ENCODE assay signal across 29 mouse cellular contexts in genomic region chr10:116783020-116783419, GRCm38 (mm10).
A peak's percentile ranks its signal among the peaks of the same experiment; 100 is the strongest.
DNase-seq lines count a peak whose midpoint lies in the region; ATAC-seq and TF ChIP-seq lines count a peak whose summit lies in the region.
"Had no signal": no experiment of that assay in that cellular context is flagged by ENCODE, and none has a peak within 500 bp of the region (broad histone marks: within the 10 kb centered on the region; RNA-seq: fewer than 3 reads in every experiment).

No protein-coding gene starts in this region.

- TF ChIP-seq POLR2A in lung, adult 2 months (IDR thresholded peaks at IDR 0.05; ENCODE audit: borderline replicate concordance, extremely low read depth, low read depth, low read length) = no peak

- no peak for TF ChIP-seq CTCF in lung, embryonic 14.5 days (IDR thresholded peaks at IDR 0.05; ENCODE audit: low read depth)
- no peak for TF ChIP-seq CTCF in lung, adult 2 months (IDR thresholded peaks at IDR 0.05; ENCODE audit: insufficient read depth, low read length)

- H3K36me3 ChIP-seq in forebrain, embryonic 15.5 days = no peaks in the 10 kb centered on the region
- no peaks in the 10 kb centered on the region for H3K36me3 ChIP-seq in forebrain, embryonic 12.5 days (replicated peaks)
- H3K36me3 ChIP-seq in heart, embryonic 10.5 days = no peaks in the 10 kb centered on the region
- no peaks in the 10 kb centered on the region for H3K36me3 ChIP-seq in lung, embryonic 14.5 days (ENCODE audit: insufficient read depth)
- H3K36me3 ChIP-seq: embryonic facial prominence, embryonic 12.5 days; embryonic facial prominence, embryonic 15.5 days; G1E had no signal

- ATAC-seq in forebrain, embryonic 15.5 days (replicated peaks) = 0 out of 2 replicates have a peak, but pooled peaks have one; percentile 19
- no peak for ATAC-seq in forebrain, embryonic 12.5 days (ENCODE audit: low FRiP score)
- ATAC-seq in lung, embryonic 14.5 days (ENCODE audit: insufficient read depth) = peak; percentile 28; the same call in 1 of the 2 replicates
- ATAC-seq: hindbrain, postnatal 0 days; inflammation-experienced regulatory T-cells, adult 6 months; intestine, embryonic 16.5 days; Patski had no signal

- H3K27me3 ChIP-seq in forebrain, embryonic 15.5 days = no peaks in the 10 kb centered on the region
- H3K27me3 ChIP-seq in forebrain, embryonic 12.5 days = no peaks in the 10 kb centered on the region
- H3K27me3 ChIP-seq in heart, embryonic 10.5 days (ENCODE audit: insufficient read depth, poor library complexity, severe bottlenecking) = 0 out of 2 replicates have a peak, but pooled peaks cover 4% of the 10 kb centered on the region
- no peaks in the 10 kb centered on the region for H3K27me3 ChIP-seq in lung, embryonic 14.5 days (ENCODE audit: insufficient read depth, low read length)
- H3K27me3 ChIP-seq: CH12.LX; embryonic facial prominence, embryonic 12.5 days; embryonic facial prominence, embryonic 15.5 days; Patski had no signal

- H3K9me3 ChIP-seq in forebrain, embryonic 15.5 days = no peaks in the 10 kb centered on the region
- H3K9me3 ChIP-seq in forebrain, embryonic 12.5 days = 0 out of 2 replicates have a peak, but pooled peaks cover 2% of the 10 kb centered on the region
- H3K9me3 ChIP-seq in heart, embryonic 10.5 days = no peaks in the 10 kb centered on the region
- H3K9me3 ChIP-seq in lung, embryonic 14.5 days (ENCODE audit: low read depth, low read length) = no peaks in the 10 kb centered on the region
- H3K9me3 ChIP-seq: embryonic facial prominence, embryonic 12.5 days; embryonic facial prominence, embryonic 15.5 days had no signal

- no peak overlapping the region for H3K27ac ChIP-seq in forebrain, embryonic 15.5 days (replicated peaks)
- H3K27ac ChIP-seq in forebrain, embryonic 12.5 days = no peak overlapping the region
- no peak overlapping the region for H3K27ac ChIP-seq in heart, embryonic 10.5 days
- H3K27ac ChIP-seq in lung, embryonic 14.5 days (ENCODE audit: low read depth) = no peak overlapping the region
- H3K27ac ChIP-seq: embryonic facial prominence, embryonic 12.5 days; embryonic facial prominence, embryonic 15.5 days; hindbrain, embryonic 14.5 days; hindbrain, postnatal 0 days had no signal

- 51% methylated on average over 3 of the region's 5 CpGs for WGBS in forebrain, embryonic 15.5 days
- WGBS in forebrain, embryonic 12.5 days = 61% methylated on average over 3 of the region's 5 CpGs
- whole genome bisulfite sequencing in heart, embryonic 10.5 days = 17% methylated on average over 3 of the region's 5 CpGs
- 20% methylated on average over 4 of the region's 5 CpGs for WGBS in lung, embryonic 14.5 days
- WGBS in lung, adult 2 months = 35% methylated on average over 3 of the region's 5 CpGs

- H3K4me3 ChIP-seq in forebrain, embryonic 15.5 days = no peak overlapping the region
- H3K4me3 ChIP-seq in forebrain, embryonic 12.5 days (replicated peaks) = no peak overlapping the region
- no peak overlapping the region for H3K4me3 ChIP-seq in heart, embryonic 10.5 days
- H3K4me3 ChIP-seq in lung, embryonic 14.5 days (ENCODE audit: low read depth, low read length) = no peak overlapping the region
- no peak overlapping the region for H3K4me3 ChIP-seq in lung, adult 2 months (replicated peaks; ENCODE audit: extremely low read depth, low read depth, low read length)
- H3K4me3 ChIP-seq: embryonic facial prominence, embryonic 12.5 days; embryonic facial prominence, embryonic 15.5 days had no signal

- H3K4me2 ChIP-seq in forebrain, embryonic 15.5 days (replicated peaks) = no peak overlapping the region
- no peak overlapping the region for H3K4me2 ChIP-seq in forebrain, embryonic 12.5 days
- no peak overlapping the region for H3K4me2 ChIP-seq in lung, embryonic 14.5 days
- H3K4me2 ChIP-seq: embryonic facial prominence, embryonic 12.5 days; embryonic facial prominence, embryonic 15.5 days; heart, embryonic 11.5 days; hindbrain, embryonic 14.5 days had no signal

- H3K9ac ChIP-seq in forebrain, embryonic 15.5 days (replicated peaks) = no peak overlapping the region
- no peak overlapping the region for H3K9ac ChIP-seq in forebrain, embryonic 12.5 days
- no peak overlapping the region for H3K9ac ChIP-seq in lung, embryonic 14.5 days
- H3K9ac ChIP-seq: embryonic facial prominence, embryonic 12.5 days; embryonic facial prominence, embryonic 15.5 days; hindbrain, embryonic 14.5 days had no signal

- no peaks in the 10 kb centered on the region for H3K4me1 ChIP-seq in forebrain, embryonic 15.5 days
- peaks cover 3% of the 10 kb centered on the region; the same call in 1 of the 2 replicates for H3K4me1 ChIP-seq in forebrain, embryonic 12.5 days
- H3K4me1 ChIP-seq in heart, embryonic 10.5 days = peaks cover 29% of the 10 kb centered on the region
- no peaks in the 10 kb centered on the region for H3K4me1 ChIP-seq in lung, embryonic 14.5 days (ENCODE audit: insufficient read depth)
- no peaks in the 10 kb centered on the region; the same call in 1 of the 2 replicates for H3K4me1 ChIP-seq in lung, adult 2 months (ENCODE audit: control insufficient read depth, insufficient read depth, low read length)
- H3K4me1 ChIP-seq: embryonic facial prominence, embryonic 12.5 days had no signal

- peak; percentile 67 for DNase-seq in heart, adult 11 months
- DNase-seq in heart, embryonic 10.5 days (ENCODE audit: low spot score) = no peak
- DNase-seq in lung, embryonic 14.5 days = no peak
- no peak for DNase-seq in lung, adult 2 months
- no peak for DNase-seq in kidney, postnatal 4 days
- DNase-seq: adrenal gland, postnatal 10 days; adrenal gland, postnatal 36 days; B cell, adult 2 months; cerebellum, adult 11 months; cerebellum, adult 2 months; cerebellum, adult 9-11 months; cerebellum, postnatal 25 days; gastrocnemius, postnatal 10 days; gastrocnemius, postnatal 36 days; heart, postnatal 10 days; heart, postnatal 36 days; kidney, adult 18-20 months had no signal
